Mouse (Mus musculus) neural tube, embryonic 15.5 days (tissue): ENCODE results near the gene Mc3r. TPM values are rescaled to one million over a fixed set of nuclear protein-coding genes. Genes with fewer than 3 reads are reported as not detected.
A peak's percentile ranks its signal among the peaks of the same experiment; 100 is the strongest.

Experiments used
- ATAC-seq: fragments of 200-750 bp; cut with Nextera tagmentation; 2 replicates; pipeline ENCODE4 v1.8.0; 2017; ENCODE audit warnings: mild to moderate bottlenecking, moderate TSS enrichment, moderate library complexity; ENCODE audit not compliant: low FRiP score
- H3K27ac ChIP-seq: fragments of 300-500 bp; sonication (generic); replicated peaks from 2 replicates; pipeline ENCODE4 v1.5.1; 2015; ENCODE audit warnings: mild to moderate bottlenecking, inconsistent platforms
- H3K27me3 ChIP-seq: fragments of 300-500 bp; sonication (generic); replicated peaks from 2 replicates; pipeline ENCODE4 v1.6.1; 2015; ENCODE audit warnings: inconsistent platforms
- H3K36me3 ChIP-seq: fragments of 300-500 bp; sonication (generic); 2 replicates; pipeline ENCODE4 v1.6.1; 2015; ENCODE audit warnings: inconsistent platforms
- H3K4me1 ChIP-seq: fragments of 300-500 bp; sonication (generic); 2 replicates; pipeline ENCODE4 v1.6.1; 2015; ENCODE audit warnings: inconsistent platforms
- H3K4me2 ChIP-seq: fragments of 300-500 bp; sonication (generic); 2 replicates; pipeline ENCODE4 v1.6.1; 2015; ENCODE audit warnings: inconsistent platforms, mild to moderate bottlenecking, moderate library complexity
- H3K4me3 ChIP-seq: fragments of 300-500 bp; sonication (generic); replicated peaks from 2 replicates; pipeline ENCODE4 v1.5.1; 2015; ENCODE audit warnings: mild to moderate bottlenecking, inconsistent platforms
- H3K9ac ChIP-seq: fragments of 300-500 bp; sonication (generic); replicated peaks from 2 replicates; pipeline ENCODE4 v1.6.1; 2015; ENCODE audit warnings: mild to moderate bottlenecking, inconsistent platforms
- H3K9me3 ChIP-seq: fragments of 300-500 bp; sonication (generic); replicated peaks from 2 replicates; pipeline ENCODE4 v1.6.1; 2016; ENCODE audit warnings: inconsistent platforms
- WGBS: fragments of 180-500 bp; shearing (Covaris S2); methylation state at CpG from one replicate; pipeline ENCODE4 v1.1.7; 2015; ENCODE audit warnings: mixed read lengths; 5-methylcytosine and 5-hydroxymethylcytosine counted together
- polyA plus RNA-seq: library from polyadenylated mRNA; unstranded; fragments of >200 nt; fragmentation: Nextera tagmentation; extraction: Ambion mirVana; gene quantifications from 2 replicates; pipeline ENCODE4 v1.2.1, GENCODE M21; 2015

Gene Mc3r
- 0.26 and 0.28 TPM in 2 replicates for polyA plus RNA-seq

DNA sequence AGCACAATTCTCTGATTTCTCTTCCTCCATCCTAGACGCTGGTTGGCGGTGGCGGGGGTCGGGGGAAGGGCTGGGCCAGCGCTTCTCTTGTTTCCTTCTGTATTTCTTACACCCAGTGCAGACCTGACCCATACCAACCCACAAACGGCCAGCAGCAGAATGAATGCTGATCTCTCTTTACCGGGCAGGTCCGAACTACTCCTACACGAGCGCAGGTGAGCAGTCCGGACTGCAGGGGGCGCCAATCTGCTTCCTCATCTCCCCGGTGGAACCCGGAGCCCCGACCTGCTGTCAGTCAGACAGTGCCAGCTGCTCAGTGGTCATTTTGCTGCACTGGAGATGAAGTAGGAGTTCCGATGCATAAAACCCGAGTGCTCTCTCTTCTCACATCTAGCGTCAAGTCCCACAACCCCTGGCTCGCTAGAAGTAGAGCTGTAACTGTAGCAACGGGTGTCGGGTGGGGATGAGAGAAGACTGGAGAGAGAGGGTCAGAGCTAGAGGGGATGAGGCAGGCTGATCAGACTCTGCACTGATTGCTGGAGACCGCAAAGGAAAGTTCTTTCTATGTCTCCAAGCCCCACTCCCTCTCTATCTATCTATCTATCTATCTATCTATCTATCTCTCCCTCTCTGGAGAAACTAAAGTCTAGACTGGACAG, at the start of gene Mc3r:
Gene Mc3r (plus strand): TSS at position 387 of the 659 bp plus-strand sequence.
- 0 out of 2 replicates have a peak within 1 kb of the TSS, but pooled peaks have one; percentile 20 for H3K9ac ChIP-seq

DNA sequence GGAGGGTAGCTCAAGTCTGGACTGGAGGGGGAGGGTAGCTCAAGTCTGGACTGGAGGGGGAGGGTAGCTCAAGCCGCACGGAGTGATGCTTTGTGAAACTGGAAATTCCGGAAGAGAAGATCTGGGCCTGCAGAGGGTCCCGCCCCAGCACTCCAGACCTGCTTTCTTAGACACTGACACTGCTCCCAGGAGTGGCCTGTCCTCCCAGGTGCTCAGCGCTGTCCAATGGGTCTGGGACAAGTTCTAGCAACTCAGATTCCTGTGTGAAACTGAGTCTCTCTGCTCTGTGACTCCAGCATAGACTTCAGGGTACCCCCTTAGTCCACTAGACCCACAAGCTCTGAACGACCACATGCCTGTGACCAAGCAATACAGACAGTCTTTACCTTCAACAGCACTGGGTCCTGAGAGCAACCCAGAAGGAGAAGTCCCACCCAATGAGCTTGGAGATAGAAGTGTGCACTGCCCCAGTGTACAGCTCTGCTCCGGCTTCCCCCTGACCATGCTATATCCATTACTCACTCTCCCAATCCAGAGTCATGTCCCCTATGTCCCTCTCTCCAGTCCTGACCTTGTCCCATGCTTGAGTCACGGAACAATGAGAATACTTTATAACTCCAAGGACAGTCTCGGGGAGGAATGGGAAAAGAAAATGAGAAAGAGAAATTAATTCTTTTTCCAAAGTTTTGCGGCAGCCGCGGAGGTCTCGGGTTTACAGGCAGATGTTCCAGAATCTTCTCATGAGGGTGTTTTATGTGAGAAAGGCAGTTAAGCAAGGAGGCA, 46.1 kb upstream of the Mc3r start:
- Histone ChIP-seq H3K27me3 (no peaks in the 10 kb centered on the region), H3K9ac (no peak overlapping the region)
- no peak for ATAC-seq

More for the DNA sequence above, at the start of gene Mc3r:
- no peaks in the 10 kb centered on the region for H3K9me3 ChIP-seq
- no peak within 1 kb of the TSS for H3K27ac ChIP-seq
- WGBS: 10% methylated on average over 22 of the region's 22 CpGs
- H3K4me3 ChIP-seq: 0 out of 2 replicates have a peak within 1 kb of the TSS, but pooled peaks have one; percentile 4
- no peak for ATAC-seq
- H3K27me3 ChIP-seq: peaks cover 30% of the 10 kb centered on the region
- peak within 1 kb of the TSS; percentile 40 for H3K4me2 ChIP-seq
- no peaks in the 10 kb centered on the region for H3K36me3 ChIP-seq
- H3K4me1 ChIP-seq: peaks cover 6% of the 10 kb centered on the region

DNA sequence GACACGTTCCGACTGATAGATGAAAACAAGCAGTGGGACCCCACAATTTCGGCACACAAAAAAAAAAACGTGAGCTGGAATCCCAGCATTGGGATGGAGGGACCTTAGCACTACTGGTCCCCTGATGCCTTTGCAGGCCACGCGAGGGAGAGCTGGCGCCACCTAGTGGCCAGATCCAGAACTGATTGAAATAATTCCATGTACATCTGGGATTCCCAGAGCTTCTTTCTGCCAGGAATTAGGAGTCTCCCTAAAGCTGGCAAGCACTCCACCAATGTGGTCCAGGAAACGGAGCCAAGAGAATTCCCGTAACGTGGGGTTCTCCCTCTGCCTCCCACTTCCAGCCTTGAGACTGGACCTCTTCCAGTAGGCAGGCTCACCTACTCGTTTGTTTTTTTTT, 41.3 kb upstream of the Mc3r start:
- Histone ChIP-seq H3K36me3 (no peaks in the 10 kb centered on the region), H3K27ac (no peak overlapping the region), H3K9ac (no peak overlapping the region), H3K27me3 (no peaks in the 10 kb centered on the region), H3K4me3 (no peak overlapping the region), H3K9me3 (no peaks in the 10 kb centered on the region), H3K4me1 (no peaks in the 10 kb centered on the region), H3K4me2 (no peak overlapping the region)
- 13% methylated on average over 11 of the region's 11 CpGs for WGBS
- ATAC-seq: peak; percentile 57; the same call in 1 of the 2 replicates

More for the DNA sequence above, 46.1 kb upstream of the Mc3r start:
- Histone ChIP-seq H3K4me3 (no peak overlapping the region), H3K9me3 (no peaks in the 10 kb centered on the region), H3K36me3 (no peaks in the 10 kb centered on the region), H3K4me1 (no peaks in the 10 kb centered on the region), H3K27ac (no peak overlapping the region), H3K4me2 (no peak overlapping the region)
- WGBS: 82% methylated on average over 13 of the region's 13 CpGs

DNA sequence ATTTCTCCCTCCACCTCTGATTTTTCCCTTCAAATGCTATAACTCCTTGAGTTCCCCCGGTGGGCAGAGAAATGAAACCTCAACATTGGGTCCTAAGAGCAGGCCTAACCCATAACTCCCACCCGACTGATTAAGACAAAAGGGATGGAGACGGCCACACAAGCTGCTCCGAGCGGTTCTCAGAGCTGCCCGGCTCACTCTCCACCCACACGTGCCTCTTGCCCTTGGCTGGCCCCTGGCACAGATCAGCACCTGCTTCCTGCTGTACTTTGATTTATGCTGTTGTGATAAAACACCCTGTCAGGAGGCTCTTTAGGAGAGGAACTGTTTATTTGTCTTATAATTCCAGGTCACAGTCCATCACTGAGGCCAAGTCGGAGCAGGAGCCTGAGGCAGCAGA, 34.8 kb upstream of the Mc3r start:
- no peak for ATAC-seq
- no peak overlapping the region for H3K4me2 ChIP-seq
- H3K4me1 ChIP-seq: peaks cover 7% of the 10 kb centered on the region
- 73% methylated on average over 8 of the region's 8 CpGs for WGBS
- no peaks in the 10 kb centered on the region for H3K27me3 ChIP-seq
- no peaks in the 10 kb centered on the region for H3K9me3 ChIP-seq
- no peak overlapping the region for H3K9ac ChIP-seq
- H3K36me3 ChIP-seq: no peaks in the 10 kb centered on the region
- H3K4me3 ChIP-seq: no peak overlapping the region
- H3K27ac ChIP-seq: no peak overlapping the region

DNA sequence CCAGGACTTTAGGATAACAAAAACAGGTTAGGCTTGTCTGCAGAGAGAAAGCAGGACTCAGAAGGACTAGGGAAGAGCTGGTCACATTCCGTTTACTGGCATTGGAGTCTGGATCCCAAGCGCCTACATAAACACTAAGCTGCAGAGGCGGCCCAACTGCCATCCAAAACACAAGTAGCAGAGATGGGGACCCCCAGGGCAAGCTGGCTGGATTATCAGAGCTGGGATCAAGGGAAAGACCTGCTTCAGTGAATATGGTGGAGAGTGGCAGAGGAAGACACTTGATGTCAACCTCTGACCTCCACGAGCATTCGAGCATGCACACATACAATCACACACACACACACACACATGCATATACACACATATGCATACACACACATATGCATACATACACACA, 34.0 kb upstream of the Mc3r start:
- no peak overlapping the region for H3K4me3 ChIP-seq
- no peaks in the 10 kb centered on the region for H3K36me3 ChIP-seq
- no peaks in the 10 kb centered on the region for H3K27me3 ChIP-seq
- H3K9ac ChIP-seq: no peak overlapping the region
- H3K4me1 ChIP-seq: peaks cover 7% of the 10 kb centered on the region
- no peaks in the 10 kb centered on the region for H3K9me3 ChIP-seq
- no peak overlapping the region for H3K27ac ChIP-seq
- H3K4me2 ChIP-seq: no peak overlapping the region
- ATAC-seq: no peak
- WGBS: 92% methylated on average over 5 of the region's 5 CpGs

DNA sequence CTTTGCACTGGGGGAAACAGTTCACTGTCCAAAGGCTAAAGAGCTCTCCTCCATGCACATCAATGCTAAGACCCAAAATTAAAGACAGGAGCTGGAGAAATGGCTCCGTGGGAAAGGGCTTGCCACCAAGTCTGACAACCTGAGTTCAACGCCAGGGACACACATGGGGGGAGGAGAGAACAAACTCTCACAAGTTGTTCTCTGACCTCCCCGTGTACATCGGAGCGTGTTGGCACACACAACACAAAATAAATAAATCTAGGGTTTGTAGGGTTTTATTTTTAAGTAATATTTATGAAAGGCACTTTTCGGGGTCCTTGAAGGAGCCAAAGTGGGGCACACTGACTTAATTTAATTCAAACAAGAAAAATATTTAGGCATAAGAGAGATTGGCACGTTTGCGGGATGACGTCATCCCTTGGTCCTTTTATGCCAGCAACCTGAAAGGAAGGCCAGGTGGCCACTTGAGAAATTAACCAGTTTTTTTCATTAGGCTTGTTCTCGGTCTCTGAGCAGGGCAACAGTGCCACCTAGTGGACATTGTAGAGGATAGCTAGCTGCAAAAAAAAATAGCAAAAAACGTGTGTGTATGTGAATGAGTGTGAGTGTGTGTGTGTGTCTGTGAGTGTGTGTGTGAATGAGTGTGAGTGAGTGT, 32.7 kb upstream of the Mc3r start:
- no peak overlapping the region for H3K9ac ChIP-seq
- no peaks in the 10 kb centered on the region for H3K27me3 ChIP-seq
- H3K4me1 ChIP-seq: peaks cover 7% of the 10 kb centered on the region
- 43% methylated on average over 11 of the region's 11 CpGs for WGBS
- H3K9me3 ChIP-seq: no peaks in the 10 kb centered on the region
- H3K36me3 ChIP-seq: no peaks in the 10 kb centered on the region
- H3K27ac ChIP-seq: no peak overlapping the region
- no peak for ATAC-seq
- H3K4me3 ChIP-seq: no peak overlapping the region
- H3K4me2 ChIP-seq: no peak overlapping the region

DNA sequence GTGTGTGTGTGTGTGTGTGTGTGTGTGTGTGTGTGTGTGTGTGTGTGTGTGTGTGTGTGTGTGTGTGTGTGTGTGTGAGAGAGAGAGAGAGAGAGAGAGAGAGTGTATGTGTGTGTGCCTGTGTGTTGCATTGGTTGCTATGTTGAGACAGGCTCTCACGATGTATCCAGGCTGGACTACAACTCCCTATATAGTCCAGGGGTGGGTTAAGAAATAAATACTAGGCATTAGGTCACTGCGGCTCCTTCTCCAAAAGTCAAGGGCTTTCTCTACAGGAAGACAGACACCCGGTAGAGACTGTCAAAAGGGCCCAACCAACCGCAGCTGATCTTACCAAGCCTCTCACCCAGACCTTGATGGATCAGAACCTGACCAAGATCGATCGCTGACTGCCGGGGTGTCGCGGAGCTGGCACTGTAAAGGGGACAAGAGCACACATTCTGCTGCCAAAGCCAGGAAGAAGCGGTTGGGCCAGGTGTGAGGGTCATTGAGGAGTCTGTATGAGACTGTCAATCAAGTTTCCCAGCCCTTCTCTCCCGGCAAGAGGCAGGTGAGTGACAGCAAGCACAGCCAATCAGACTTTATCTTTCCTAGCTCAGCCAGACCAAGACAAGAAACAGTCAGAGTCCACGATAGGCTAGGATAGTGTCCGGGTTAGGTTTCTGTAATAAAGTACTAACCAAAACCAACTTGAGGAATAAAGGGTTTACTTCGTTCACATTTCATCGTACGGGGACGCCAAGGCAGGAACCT, 32.0 kb upstream of the Mc3r start:
- 62% methylated on average over 17 of the region's 17 CpGs for WGBS
- H3K9ac ChIP-seq: no peak overlapping the region
- no peak overlapping the region for H3K4me2 ChIP-seq
- peaks cover 7% of the 10 kb centered on the region for H3K4me1 ChIP-seq
- no peak overlapping the region for H3K4me3 ChIP-seq
- no peak overlapping the region for H3K27ac ChIP-seq
- 0 out of 2 replicates have a peak, but pooled peaks cover 3% of the 10 kb centered on the region for H3K27me3 ChIP-seq
- H3K9me3 ChIP-seq: no peaks in the 10 kb centered on the region
- no peak for ATAC-seq
- no peaks in the 10 kb centered on the region for H3K36me3 ChIP-seq

DNA sequence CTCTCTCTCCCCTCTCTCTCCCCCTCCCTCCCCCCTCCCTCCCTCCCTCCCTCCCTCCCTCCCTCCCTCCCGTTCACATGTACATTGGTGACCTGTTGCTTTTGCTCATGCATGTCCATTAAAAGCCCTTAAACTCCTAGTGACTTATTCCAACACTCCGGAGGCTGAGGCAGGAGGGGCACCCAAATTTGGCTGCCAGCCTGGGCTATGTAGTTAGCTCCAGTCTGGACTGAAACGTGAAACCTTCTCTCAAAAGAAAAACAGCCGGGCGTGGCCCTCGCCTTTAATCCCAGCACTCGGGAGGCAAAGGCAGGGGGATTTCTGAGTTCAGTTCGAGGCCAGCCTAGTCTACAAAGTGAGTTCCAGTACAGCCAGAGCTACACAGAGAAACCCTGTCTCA, 30.4 kb upstream of the Mc3r start:
- H3K4me2 ChIP-seq: no peak overlapping the region
- 64% methylated on average over 7 of the region's 8 CpGs for WGBS

DNA sequence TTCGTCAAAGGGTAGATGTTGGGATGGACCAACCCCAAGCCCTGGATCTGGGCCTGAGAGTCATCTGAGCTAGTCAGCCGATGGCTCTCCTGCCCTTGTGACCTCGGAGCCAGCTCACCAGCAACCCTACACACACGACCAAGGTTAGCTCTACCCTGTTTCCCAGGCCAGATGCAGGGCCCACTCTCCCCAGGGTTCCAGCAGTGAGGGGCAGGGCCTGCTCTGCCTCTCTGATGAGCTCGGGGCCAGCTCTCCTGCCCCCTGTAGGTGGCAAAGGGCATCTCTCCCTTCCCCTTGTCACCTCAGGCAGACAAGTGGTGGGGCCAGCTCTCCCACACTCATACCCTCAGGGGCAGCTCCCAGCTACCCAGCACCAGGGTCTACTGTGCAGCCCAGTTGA, 29.1 kb upstream of the Mc3r start:
- Histone ChIP-seq H3K4me3 (no peak overlapping the region), H3K4me2 (no peak overlapping the region), H3K36me3 (no peaks in the 10 kb centered on the region), H3K9me3 (no peaks in the 10 kb centered on the region), H3K4me1 (peaks cover 9% of the 10 kb centered on the region), H3K27me3 (peaks cover 3% of the 10 kb centered on the region), H3K27ac (no peak overlapping the region), H3K9ac (no peak overlapping the region)
- 60% methylated on average over 5 of the region's 5 CpGs for whole genome bisulfite sequencing
- no peak for ATAC-seq

More for the DNA sequence above, 30.4 kb upstream of the Mc3r start:
- no peak for ATAC-seq
- Histone ChIP-seq H3K9ac (no peak overlapping the region), H3K9me3 (no peaks in the 10 kb centered on the region), H3K4me1 (peaks cover 9% of the 10 kb centered on the region), H3K36me3 (no peaks in the 10 kb centered on the region), H3K27me3 (peaks cover 3% of the 10 kb centered on the region), H3K4me3 (no peak overlapping the region), H3K27ac (no peak overlapping the region)

DNA sequence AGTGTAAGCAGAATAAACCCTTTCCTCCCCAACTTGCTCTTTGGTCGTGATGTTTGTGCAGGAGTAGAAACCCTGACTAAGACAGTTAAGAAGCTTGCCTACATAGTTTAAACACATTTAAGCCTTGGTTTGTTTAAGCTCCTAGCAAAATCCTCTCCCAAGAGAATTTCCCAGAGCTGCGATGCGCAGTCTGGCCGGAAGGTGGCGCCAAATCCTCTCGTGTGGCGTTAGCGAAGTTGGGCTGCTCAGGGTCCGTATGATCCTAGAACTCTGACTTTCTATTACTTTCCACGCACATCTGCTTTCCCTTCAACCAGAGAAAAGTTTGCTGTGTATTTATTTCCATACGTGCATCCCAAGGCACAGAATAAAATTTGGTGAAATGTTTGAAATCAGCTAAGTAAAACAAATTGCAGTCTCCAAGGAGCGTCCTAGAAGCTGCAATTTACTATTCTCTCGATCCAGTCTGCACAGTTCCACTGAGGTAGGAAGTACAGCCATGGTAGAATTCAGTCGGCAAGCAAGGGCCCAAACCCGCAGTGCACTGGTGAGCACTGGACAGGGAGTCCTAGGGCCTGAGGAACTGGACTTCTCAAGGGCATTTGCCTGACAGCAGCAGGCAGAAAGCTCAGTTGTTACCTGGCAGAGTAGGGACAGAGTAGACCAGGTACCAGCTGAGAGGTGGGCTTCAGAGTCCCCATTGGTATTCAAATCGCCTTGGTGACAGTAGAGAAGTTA, 26.5 kb upstream of the Mc3r start:
- no peaks in the 10 kb centered on the region for H3K9me3 ChIP-seq
- H3K36me3 ChIP-seq: no peaks in the 10 kb centered on the region
- 6% methylated on average over 16 of the region's 16 CpGs for WGBS
- peaks cover 3% of the 10 kb centered on the region for H3K27me3 ChIP-seq
- H3K4me3 ChIP-seq: no peak overlapping the region
- H3K9ac ChIP-seq: no peak overlapping the region
- peaks cover 2% of the 10 kb centered on the region; the same call in 1 of the 2 replicates for H3K4me1 ChIP-seq
- no peak overlapping the region for H3K27ac ChIP-seq
- no peak for ATAC-seq
- no peak overlapping the region for H3K4me2 ChIP-seq

DNA sequence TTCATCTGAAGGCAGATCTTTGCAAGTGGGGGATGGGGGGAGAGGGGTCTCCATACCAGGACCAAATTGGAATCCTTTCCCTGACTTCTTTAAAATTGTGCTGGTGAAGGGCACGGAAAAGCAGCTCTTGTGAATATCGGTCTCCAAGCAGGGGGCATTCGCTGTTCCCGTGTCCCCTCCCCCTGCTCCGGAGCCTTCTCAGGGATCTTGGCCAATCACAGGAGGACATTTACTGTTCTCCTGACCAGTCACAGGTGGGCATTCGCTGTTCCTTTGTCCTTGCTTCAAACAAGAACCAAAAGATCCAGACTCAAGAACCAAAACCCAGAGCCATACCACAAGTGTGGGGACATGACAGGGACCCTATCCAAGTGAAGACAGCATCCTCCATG, 25.9 kb upstream of the Mc3r start:
- H3K36me3 ChIP-seq: no peaks in the 10 kb centered on the region
- H3K27ac ChIP-seq: no peak overlapping the region
- no peak overlapping the region for H3K4me3 ChIP-seq
- H3K4me2 ChIP-seq: no peak overlapping the region
- no peak for ATAC-seq
- peaks cover 3% of the 10 kb centered on the region for H3K27me3 ChIP-seq
- H3K9me3 ChIP-seq: no peaks in the 10 kb centered on the region
- H3K9ac ChIP-seq: no peak overlapping the region
- H3K4me1 ChIP-seq: peaks cover 2% of the 10 kb centered on the region; the same call in 1 of the 2 replicates
- 16% methylated on average over 6 of the region's 6 CpGs for WGBS
